Mouse (Mus musculus) bone marrow, adult 2 months (tissue): ENCODE results near the gene Dennd2a. TPM values are rescaled to one million over a fixed set of nuclear protein-coding genes. Genes with fewer than 3 reads are reported as not detected.
A peak's percentile ranks its signal among the peaks of the same experiment; 100 is the strongest.

Experiments used
- H3K27ac ChIP-seq: fragments of 200-500 bp; 2 replicates; pipeline ENCODE4 v1.5.1; 2012; ENCODE audit warnings: low read depth, mild to moderate bottlenecking, control low read depth, inconsistent platforms, low read length; ENCODE audit not compliant: control insufficient read depth, poor library complexity, insufficient read depth
- H3K4me1 ChIP-seq: fragments of 200-500 bp; 2 replicates; pipeline ENCODE4 v1.6.1; 2011; ENCODE audit warnings: low read length; ENCODE audit not compliant: control insufficient read depth, insufficient read depth
- H3K4me3 ChIP-seq: fragments of 200-500 bp; replicated peaks from 2 replicates; pipeline ENCODE3; 2011; ENCODE audit warnings: mild to moderate bottlenecking, low read depth, low read length, control low read depth; ENCODE audit not compliant: control insufficient read depth
- CTCF ChIP-seq: fragments of 200-500 bp; IDR thresholded peaks from 2 replicates; pipeline ENCODE4 v1.5.1; 2011; ENCODE audit warnings: low read length, control low read depth; ENCODE audit not compliant: control insufficient read depth, insufficient read depth
- POLR2A ChIP-seq: fragments of 200-500 bp; IDR thresholded peaks from 2 replicates; pipeline ENCODE4 v1.6.1; 2011; ENCODE audit warnings: low read depth, mild to moderate bottlenecking, control low read depth, low read length, borderline replicate concordance; ENCODE audit not compliant: control insufficient read depth
- WGBS: fragments of 180-500 bp; shearing (Covaris S2); methylation state at CpG from one replicate; pipeline ENCODE4 v1.1.7; 2018; 5-methylcytosine and 5-hydroxymethylcytosine counted together
- polyA plus RNA-seq: library from polyadenylated mRNA; stranded (reverse); fragments of >200 nt; gene quantifications from 2 replicates; pipeline ENCODE4 v1.2.4, GENCODE M21; 2011; ENCODE audit warnings: low replicate concordance; ENCODE audit not compliant: missing spikeins, insufficient read depth, insufficient read length

Dennd2a gene
- polyA plus RNA-seq, 1 experiment: 1.3 TPM

DNA sequence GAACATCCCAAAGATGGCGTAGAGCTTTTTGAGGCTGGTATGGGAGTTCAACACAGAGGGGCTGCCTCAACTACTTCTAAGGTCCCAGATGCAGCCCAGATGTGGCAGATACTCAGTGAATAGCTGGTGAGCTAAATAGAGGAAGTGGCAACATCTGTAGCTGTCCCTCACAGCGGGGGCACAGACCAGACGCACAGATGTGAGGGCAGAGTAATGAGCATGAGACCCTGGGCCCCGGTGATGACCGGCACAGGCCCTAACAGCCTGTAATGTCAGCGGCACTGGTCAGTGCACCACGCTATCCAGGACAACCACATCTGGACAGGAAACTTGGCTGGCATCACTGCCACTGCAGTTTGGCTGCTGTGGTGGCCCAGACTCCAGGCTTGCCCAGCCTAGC lies 54.2 kb downstream of the Dennd2a start:
- WGBS: 61% methylated on average over 7 of the region's 7 CpGs
- H3K27ac ChIP-seq: no peak overlapping the region

DNA sequence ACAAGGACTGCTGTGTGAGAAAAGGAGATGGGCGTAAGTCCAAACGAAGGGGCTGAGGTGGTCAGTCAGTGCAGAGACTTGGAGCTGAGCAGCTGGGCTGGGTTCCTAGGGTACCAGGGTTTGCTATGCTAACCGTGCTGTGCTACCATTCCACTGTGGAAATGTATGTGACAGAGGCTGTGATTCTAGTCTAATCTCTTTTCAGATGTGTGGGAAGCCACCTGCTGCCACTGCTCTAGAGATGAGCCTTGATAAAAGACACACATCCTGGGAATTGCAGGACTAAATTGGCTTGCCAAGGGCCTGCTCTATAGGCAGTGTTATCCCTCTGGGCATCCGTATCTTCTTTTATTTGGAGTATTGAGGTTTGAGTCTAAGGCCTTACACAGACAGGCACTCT lies 60.5 kb downstream of the Dennd2a start:
- 83% methylated on average over 4 of the region's 4 CpGs for WGBS
- H3K27ac ChIP-seq: no peak overlapping the region
- TF ChIP-seq POLR2A (no peak), CTCF (no peak)
- peaks cover 2% of the 10 kb centered on the region; the same call in 1 of the 2 replicates for H3K4me1 ChIP-seq
- no peak overlapping the region for H3K4me3 ChIP-seq

More for the DNA sequence above, 54.2 kb downstream of the Dennd2a start:
- H3K4me3 ChIP-seq: no peak overlapping the region
- TF ChIP-seq CTCF: no peak
- no peak for TF ChIP-seq POLR2A
- no peaks in the 10 kb centered on the region; the same call in 1 of the 2 replicates for H3K4me1 ChIP-seq

DNA sequence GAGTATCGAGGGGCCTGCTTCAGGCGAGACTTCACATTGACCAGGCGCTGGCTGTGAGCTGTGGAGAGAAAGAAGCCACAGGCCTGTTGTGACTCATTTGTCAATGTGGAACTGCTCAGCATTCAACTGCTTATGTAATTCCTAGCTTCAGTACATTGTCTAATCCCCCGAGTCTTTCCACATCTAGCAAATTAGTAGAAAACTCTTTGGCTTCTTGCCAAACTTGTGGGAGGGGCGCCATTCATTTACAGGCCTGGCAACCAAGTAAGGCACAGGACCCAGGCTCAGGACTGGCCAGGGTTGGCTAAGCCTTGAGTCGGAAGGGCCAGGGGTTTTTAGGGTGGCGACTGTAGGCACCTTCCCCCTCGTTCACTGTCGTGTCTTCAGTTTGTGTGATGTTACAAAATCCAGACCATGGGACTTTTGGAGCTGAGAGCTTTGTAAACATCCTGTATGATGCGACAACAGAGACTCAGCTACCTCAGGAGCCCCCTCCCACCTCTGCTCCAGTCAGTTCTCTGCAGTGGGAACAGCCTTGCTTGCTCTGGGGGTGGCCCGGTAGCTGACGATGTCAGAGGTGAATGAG lies 64.4 kb downstream of the Dennd2a start:
- 0 out of 2 replicates have a peak overlapping the region, but pooled peaks have one; percentile 4 for H3K27ac ChIP-seq
- TF ChIP-seq CTCF (no peak), POLR2A (no peak)
- WGBS: 56% methylated on average over 12 of the region's 12 CpGs

DNA sequence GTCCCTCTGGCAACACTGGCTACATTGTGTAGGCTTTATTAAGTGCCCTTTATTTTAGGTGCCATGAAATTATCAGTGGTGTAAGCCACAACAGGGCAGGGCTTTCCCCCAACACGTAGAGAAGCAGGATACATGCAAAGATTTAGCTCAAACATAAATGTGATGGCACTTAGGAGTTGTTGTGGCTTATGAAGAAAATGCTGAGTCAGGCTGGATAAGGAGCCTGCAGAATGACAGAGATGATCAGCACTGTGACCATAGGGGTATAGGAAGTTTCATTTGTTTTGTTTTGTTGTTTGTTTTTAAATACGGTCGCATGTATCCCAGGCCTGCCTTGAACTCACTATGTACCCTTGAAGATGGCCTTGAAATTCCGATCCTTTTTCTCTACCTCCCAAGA lies 65.5 kb downstream of the Dennd2a start:
- TF ChIP-seq CTCF (no peak), POLR2A (no peak)
- H3K27ac ChIP-seq: no peak overlapping the region
- 71% methylated on average over 4 of the region's 4 CpGs for WGBS
- H3K4me3 ChIP-seq: no peak overlapping the region
- H3K4me1 ChIP-seq: peaks cover 2% of the 10 kb centered on the region

More for the DNA sequence above, 64.4 kb downstream of the Dennd2a start:
- H3K4me1 ChIP-seq: peaks cover 2% of the 10 kb centered on the region; the same call in 1 of the 2 replicates
- H3K4me3 ChIP-seq: no peak overlapping the region

DNA sequence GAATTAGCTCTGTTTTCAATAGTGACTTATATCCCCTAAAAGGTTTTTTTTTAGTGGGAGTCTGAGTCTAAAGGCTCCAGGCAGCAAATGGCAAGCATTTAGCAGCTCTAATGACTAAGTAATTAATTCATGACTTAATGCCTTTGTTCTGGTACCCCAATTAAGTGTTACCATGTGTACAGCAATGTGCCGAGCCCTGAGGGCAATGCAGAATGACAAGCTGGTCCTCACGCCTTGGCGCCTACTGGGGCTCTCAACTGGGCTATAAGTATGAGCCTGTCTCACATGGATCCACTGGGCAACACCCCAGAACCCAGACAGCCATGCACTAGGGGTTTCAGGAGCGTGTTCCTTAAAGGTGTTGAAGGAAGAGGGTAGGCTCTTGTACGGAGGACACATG lies 66.5 kb downstream of the Dennd2a start:
- 84% methylated on average over 5 of the region's 5 CpGs for WGBS
- TF ChIP-seq CTCF (no peak), POLR2A (no peak)
- no peak overlapping the region for H3K4me3 ChIP-seq
- H3K4me1 ChIP-seq: peaks cover 2% of the 10 kb centered on the region
- no peak overlapping the region for H3K27ac ChIP-seq

DNA sequence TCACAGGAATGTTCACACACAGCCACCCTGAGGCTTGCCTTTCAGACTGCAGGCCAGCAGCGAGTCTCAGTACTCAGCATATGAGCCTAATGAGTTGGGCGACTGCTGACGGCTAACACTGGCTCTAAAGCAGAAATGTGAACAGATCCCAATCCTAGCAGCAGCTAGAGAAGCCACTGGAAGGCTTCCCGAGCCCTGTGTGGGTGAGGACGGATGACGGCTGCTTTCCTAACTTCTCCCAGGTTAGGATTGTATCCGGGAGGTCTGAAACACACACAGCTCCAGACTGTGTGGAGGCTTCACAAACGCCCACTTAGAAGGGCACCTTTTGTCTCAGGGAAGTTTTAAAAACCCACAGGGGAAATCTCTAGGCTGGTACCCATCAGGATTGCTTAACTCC lies 69.4 kb downstream of the Dennd2a start:
- H3K27ac ChIP-seq: no peak overlapping the region
- TF ChIP-seq POLR2A (no peak), CTCF (no peak)
- no peak overlapping the region for H3K4me3 ChIP-seq
- WGBS: 85% methylated on average over 8 of the region's 8 CpGs
- H3K4me1 ChIP-seq: no peaks in the 10 kb centered on the region; the same call in none of the 2 replicates

DNA sequence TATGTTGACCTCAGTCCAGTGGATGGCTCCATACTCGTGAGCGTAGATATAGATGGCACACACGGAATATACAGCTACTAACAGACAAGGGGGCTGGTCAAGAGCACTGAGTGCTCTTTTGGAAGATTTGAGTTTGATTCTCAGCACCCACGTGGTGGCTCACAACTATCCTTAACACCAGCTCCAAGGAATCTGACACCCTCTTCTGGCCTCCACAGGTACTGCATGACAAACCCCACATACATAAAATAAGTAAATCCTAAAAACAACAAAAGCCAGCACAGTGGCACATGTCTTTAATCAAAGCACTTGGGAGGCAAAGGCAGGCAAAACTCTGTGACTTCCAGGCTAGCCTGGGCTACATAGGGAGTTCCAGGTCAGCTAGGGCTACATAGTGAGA lies 74.0 kb downstream of the Dennd2a start:
- no peak overlapping the region for H3K4me3 ChIP-seq
- peaks cover 2% of the 10 kb centered on the region for H3K4me1 ChIP-seq
- no peak for TF ChIP-seq CTCF
- no peak for TF ChIP-seq POLR2A
- no peak overlapping the region for H3K27ac ChIP-seq
- 87% methylated on average over 4 of the region's 4 CpGs for WGBS

DNA sequence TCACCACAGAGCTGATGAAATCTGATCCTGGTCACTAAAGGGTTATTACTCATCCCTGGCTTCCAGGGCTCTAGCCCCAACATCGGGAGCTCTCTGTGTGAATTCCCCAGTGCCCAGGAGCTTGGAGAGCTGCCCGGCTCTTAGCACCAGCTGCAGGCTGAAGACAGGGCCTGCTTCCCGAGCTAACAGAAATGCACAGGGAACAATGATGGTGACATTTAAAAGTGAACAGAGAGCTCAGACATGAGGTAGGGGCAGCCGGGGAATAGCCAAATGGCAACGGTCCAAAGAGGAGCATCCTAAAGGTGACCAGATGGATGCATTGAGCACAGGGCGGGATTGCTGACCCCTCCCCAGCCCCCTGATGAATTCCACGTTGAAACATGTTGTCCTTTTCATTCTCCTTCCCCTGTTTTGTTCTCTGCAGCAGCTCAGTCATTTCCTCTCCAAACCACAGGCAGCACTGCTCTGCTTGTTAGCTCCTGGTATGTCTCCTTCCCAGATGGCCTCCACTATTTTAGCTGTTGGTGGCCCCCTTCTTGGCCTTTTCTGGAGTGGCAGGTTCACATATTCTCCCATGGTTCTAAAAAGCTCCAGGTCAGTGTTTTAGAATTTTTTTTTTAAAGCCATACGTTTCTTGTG lies 79.0 kb downstream of the Dennd2a start:
- H3K4me1 ChIP-seq: peaks cover 2% of the 10 kb centered on the region; the same call in 1 of the 2 replicates
- TF ChIP-seq CTCF: no peak
- TF ChIP-seq POLR2A: no peak
- no peak overlapping the region for H3K4me3 ChIP-seq
- no peak overlapping the region for H3K27ac ChIP-seq
- 16% methylated on average over 8 of the region's 8 CpGs for WGBS
